20 mouse cellular contexts compared by ENCODE assay signal in the genomic region with DNA sequence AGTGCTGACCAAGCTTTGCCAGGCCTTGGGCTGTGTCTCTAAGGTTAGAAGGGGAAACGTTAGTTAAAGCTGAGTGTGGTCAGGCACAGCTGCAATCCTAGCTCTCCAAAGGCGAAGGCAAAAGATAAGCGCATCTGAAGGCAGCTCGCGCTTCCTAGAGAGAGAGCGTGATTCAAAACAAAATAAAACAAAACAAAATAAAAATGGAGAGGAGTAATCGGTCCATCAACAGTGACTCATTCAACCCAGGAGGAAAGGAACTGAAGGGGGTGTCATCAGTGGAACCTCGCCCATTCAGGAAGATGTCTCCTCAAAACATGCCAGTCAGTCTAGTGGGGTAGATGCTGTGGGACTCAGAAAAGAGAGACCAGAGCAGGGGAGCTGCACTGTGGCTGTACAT. TPM values are rescaled to one million over a fixed set of nuclear protein-coding genes. Genes with fewer than 3 reads are reported as not detected.
DNase-seq lines count a peak whose midpoint lies in the region; ATAC-seq and TF ChIP-seq lines count a peak whose summit lies in the region.
"Had no signal": no experiment of that assay in that cellular context is flagged by ENCODE, and none has a peak within 500 bp of the region (broad histone marks: within the 10 kb centered on the region; RNA-seq: fewer than 3 reads in every experiment).

No protein-coding gene starts in this region.

- H3K4me3 ChIP-seq in spleen, adult 2 months (ENCODE audit: extremely low read depth, insufficient read depth, insufficient read length), result no peak overlapping the region
- no peak overlapping the region for H3K4me3 ChIP-seq in liver, postnatal 0 days (ENCODE audit: low read depth, low read length)
- H3K4me3 ChIP-seq in intestine, embryonic 16.5 days (ENCODE audit: low read length), result no peak overlapping the region
- H3K4me3 ChIP-seq: embryonic facial prominence, embryonic 13.5 days; forebrain, embryonic 12.5 days; heart, embryonic 12.5 days; hindbrain, embryonic 10.5 days; hindbrain, embryonic 15.5 days had no signal

- H3K4me1 ChIP-seq in spleen, adult 2 months (ENCODE audit: control insufficient read depth, insufficient read depth, insufficient read length), result peaks cover 19% of the 10 kb centered on the region; the same call in 1 of the 2 replicates
- H3K4me1 ChIP-seq in liver, postnatal 0 days (ENCODE audit: insufficient read depth), result peaks cover 37% of the 10 kb centered on the region
- H3K4me1 ChIP-seq in intestine, embryonic 16.5 days (ENCODE audit: control insufficient read depth, insufficient read depth, low read length), result no peaks in the 10 kb centered on the region
- H3K4me1 ChIP-seq: embryonic facial prominence, embryonic 13.5 days; forebrain, embryonic 12.5 days; hindbrain, embryonic 10.5 days; hindbrain, embryonic 15.5 days had no signal

- peak overlapping the region; percentile 30 for H3K27ac ChIP-seq in spleen, adult 2 months (ENCODE audit: insufficient read depth, low read length)
- peak overlapping the region; percentile 69 for H3K27ac ChIP-seq in liver, postnatal 0 days (ENCODE audit: low read depth)
- no peak overlapping the region for H3K27ac ChIP-seq in intestine, embryonic 16.5 days (ENCODE audit: low read length)
- H3K27ac ChIP-seq: embryonic facial prominence, embryonic 13.5 days; forebrain, embryonic 12.5 days; hindbrain, embryonic 10.5 days; hindbrain, embryonic 15.5 days had no signal

- TF ChIP-seq CTCF in spleen, adult 2 months (IDR thresholded peaks at IDR 0.05; ENCODE audit: extremely low read depth, insufficient read depth, insufficient read length, insufficient replicate concordance), result no peak
- TF ChIP-seq CTCF in liver, postnatal 0 days (IDR thresholded peaks at IDR 0.05; ENCODE audit: low read depth), result no peak

- TF ChIP-seq POLR2A in spleen, adult 2 months (IDR thresholded peaks at IDR 0.05; ENCODE audit: low read depth, low read length), result no peak

- H3K9me3 ChIP-seq in liver, postnatal 0 days (ENCODE audit: low read length), result no peaks in the 10 kb centered on the region
- H3K9me3 ChIP-seq in intestine, embryonic 16.5 days (ENCODE audit: control insufficient read depth, low read length), result no peaks in the 10 kb centered on the region
- H3K9me3 ChIP-seq: embryonic facial prominence, embryonic 13.5 days; forebrain, embryonic 12.5 days; heart, embryonic 12.5 days; hindbrain, embryonic 10.5 days; hindbrain, embryonic 15.5 days had no signal

- no peak overlapping the region for H3K4me2 ChIP-seq in liver, postnatal 0 days (ENCODE audit: low read depth, low read length)
- no peak overlapping the region for H3K4me2 ChIP-seq in intestine, embryonic 16.5 days (ENCODE audit: low read depth, low read length)
- H3K4me2 ChIP-seq: embryonic facial prominence, embryonic 13.5 days; forebrain, embryonic 12.5 days; heart, embryonic 12.5 days; hindbrain, embryonic 15.5 days had no signal

- no peaks in the 10 kb centered on the region for H3K27me3 ChIP-seq in spleen, adult 2 months (ENCODE audit: control insufficient read depth, insufficient read depth, low read length)
- H3K27me3 ChIP-seq in liver, postnatal 0 days (ENCODE audit: insufficient read depth, low read length), result no peaks in the 10 kb centered on the region
- H3K27me3 ChIP-seq in intestine, embryonic 16.5 days (replicated peaks; ENCODE audit: control insufficient read depth, insufficient read depth, low read length), result no peaks in the 10 kb centered on the region
- H3K27me3 ChIP-seq: embryonic facial prominence, embryonic 13.5 days; forebrain, embryonic 12.5 days; heart, embryonic 12.5 days; hindbrain, embryonic 15.5 days had no signal

- H3K9ac ChIP-seq in liver, postnatal 0 days (replicated peaks), result no peak overlapping the region
- no peak overlapping the region for H3K9ac ChIP-seq in intestine, embryonic 16.5 days (ENCODE audit: low read depth, low read length)
- H3K9ac ChIP-seq: embryonic facial prominence, embryonic 13.5 days; forebrain, embryonic 12.5 days; heart, embryonic 12.5 days; hindbrain, embryonic 15.5 days had no signal

- TF ChIP-seq EP300 in liver, postnatal 0 days (IDR thresholded peaks at IDR 0.05; ENCODE audit: low read depth), result no peak

- WGBS in spleen, adult 2 months, result 20% methylated on average over 8 of the region's 8 CpGs
- 52% methylated on average over 8 of the region's 8 CpGs for WGBS in liver, postnatal 0 days (ENCODE audit: insufficient replicate concordance)
- 84% methylated on average over 8 of the region's 8 CpGs for WGBS in intestine, embryonic 16.5 days

- ATAC-seq in CD4-positive, CD25-positive, alpha-beta regulatory T cell, adult 4 months, result peak; percentile 32
- no peak for ATAC-seq in liver, postnatal 0 days
- no peak for ATAC-seq in intestine, embryonic 16.5 days
- ATAC-seq: forebrain, embryonic 16.5 days had no signal

- DNase-seq in spleen, adult 2 months (ENCODE audit: low read depth in 1 of 2, low spot score in 2 of 2), result no peak
- DNase-seq in spleen, postnatal 4 days (ENCODE audit: low spot score in 2 of 2), result no peak
- no peak for DNase-seq in liver, postnatal 0 days
- DNase-seq in adrenal gland, adult 2 months, result no peak
- DNase-seq: adrenal gland, postnatal 10 days; cerebellum, adult 11 months; cerebellum, adult 8-10 months; cerebellum, postnatal 25 days; gastrocnemius, postnatal 10 days had no signal

- H3K36me3 ChIP-seq in spleen, adult 2 months (ENCODE audit: control insufficient read depth, insufficient read depth, low read length), result no peaks in the 10 kb centered on the region
- H3K36me3 ChIP-seq in liver, postnatal 0 days (replicated peaks; ENCODE audit: insufficient read depth, low read length), result no peaks in the 10 kb centered on the region
- H3K36me3 ChIP-seq in intestine, embryonic 16.5 days (ENCODE audit: control insufficient read depth, insufficient read depth, low read length), result no peaks in the 10 kb centered on the region
- H3K36me3 ChIP-seq: embryonic facial prominence, embryonic 13.5 days; forebrain, embryonic 12.5 days; heart, embryonic 12.5 days; hindbrain, embryonic 10.5 days; hindbrain, embryonic 15.5 days had no signal

RNA-seq across cellular contexts. Expression of a gene that starts 4.9 kb away (rescaled TPM):
- polyA plus RNA-seq in spleen, adult 2 months (2012; rRNA removed), result 1,018 and 1,065 TPM in 2 replicates
- polyA plus RNA-seq in CD4-positive, CD25-positive, alpha-beta regulatory T cell, adult 4 months (2017; shearing (Covaris generic)), result under 1 TPM in 1 of 2 experiments, not detected in 1; 0.81 TPM
- 0.59 and 1.8 TPM in 2 replicates for polyA plus RNA-seq in liver, postnatal 0 days (2015; fragmentation: Nextera tagmentation; extraction: Ambion mirVana)
- 37.2 and 69.9 TPM in 2 replicates for polyA plus RNA-seq in intestine, embryonic 16.5 days (2015; fragmentation: Nextera tagmentation; extraction: Ambion mirVana)
- total RNA-seq in adrenal gland, adult 2 months (2021), result not detected
- polyA plus RNA-seq in adrenal gland, adult 2 months (2012; rRNA removed), result 0.18 and 0.49 TPM in 2 replicates
- total RNA-seq: ES-E14; gastrocnemius, postnatal 10 days; heart, adult 8-10 months; heart, postnatal 25 days had no signal
- polyA plus RNA-seq: embryonic facial prominence, embryonic 13.5 days; forebrain, embryonic 12.5 days; forebrain, embryonic 16.5 days; heart, embryonic 12.5 days; hindbrain, embryonic 10.5 days; hindbrain, embryonic 15.5 days had no signal

RNA-seq across cellular contexts. Expression of a gene that starts 8.9 kb away (rescaled TPM):
- 135 and 221 TPM in 2 replicates for polyA plus RNA-seq in spleen, adult 2 months (2012; rRNA removed)
- 100 to 1,000 TPM; 274 to 321 TPM for polyA plus RNA-seq in CD4-positive, CD25-positive, alpha-beta regulatory T cell, adult 4 months (2017; shearing (Covaris generic))
- 7.6 and 8.1 TPM in 2 replicates for polyA plus RNA-seq in liver, postnatal 0 days (2015; fragmentation: Nextera tagmentation; extraction: Ambion mirVana)
- 7.4 and 7.7 TPM in 2 replicates for polyA plus RNA-seq in intestine, embryonic 16.5 days (2015; fragmentation: Nextera tagmentation; extraction: Ambion mirVana)
- total RNA-seq in adrenal gland, adult 2 months (2021), result 1 to 10 TPM; 1.6 to 1.9 TPM
- polyA plus RNA-seq in adrenal gland, adult 2 months (2012; rRNA removed), result 7.6 TPM in 2 replicates

RNA-seq across cellular contexts. Expression of a gene that starts 39.8 kb away (rescaled TPM):
- polyA plus RNA-seq in spleen, adult 2 months (2012; rRNA removed), result 5.5 and 5.8 TPM in 2 replicates
- 10 to 100 TPM in 1 of 2 experiments, 1 to 10 TPM in 1; 7.5 to 15.2 TPM for polyA plus RNA-seq in CD4-positive, CD25-positive, alpha-beta regulatory T cell, adult 4 months (2017; shearing (Covaris generic))
- 148 and 151 TPM in 2 replicates for polyA plus RNA-seq in liver, postnatal 0 days (2015; fragmentation: Nextera tagmentation; extraction: Ambion mirVana)
- 4.9 and 6.8 TPM in 2 replicates for polyA plus RNA-seq in intestine, embryonic 16.5 days (2015; fragmentation: Nextera tagmentation; extraction: Ambion mirVana)
- total RNA-seq in adrenal gland, adult 2 months (2021), result under 1 TPM; 0.49 to 0.52 TPM
- 0.77 and 1.0 TPM in 2 replicates for polyA plus RNA-seq in adrenal gland, adult 2 months (2012; rRNA removed)
- total RNA-seq: heart, adult 8-10 months; heart, postnatal 25 days had no signal

RNA-seq across cellular contexts. Expression of a gene that starts 40.0 kb away (rescaled TPM):
- polyA plus RNA-seq in spleen, adult 2 months (2012; rRNA removed), result 6.3 and 8.2 TPM in 2 replicates
- polyA plus RNA-seq in CD4-positive, CD25-positive, alpha-beta regulatory T cell, adult 4 months (2017; shearing (Covaris generic)), result 10 to 100 TPM; 13.9 to 20.5 TPM
- polyA plus RNA-seq in liver, postnatal 0 days (2015; fragmentation: Nextera tagmentation; extraction: Ambion mirVana), result 45.4 and 47.4 TPM in 2 replicates
- 87.5 and 100 TPM in 2 replicates for polyA plus RNA-seq in intestine, embryonic 16.5 days (2015; fragmentation: Nextera tagmentation; extraction: Ambion mirVana)
- total RNA-seq in adrenal gland, adult 2 months (2021), result 1 to 10 TPM; 2.1 to 2.5 TPM
- polyA plus RNA-seq in adrenal gland, adult 2 months (2012; rRNA removed), result 0.64 and 0.89 TPM in 2 replicates

RNA-seq across cellular contexts. Expression of a gene that starts 55.4 kb away (rescaled TPM):
- polyA plus RNA-seq in spleen, adult 2 months (2012; rRNA removed), result 54.6 and 56.6 TPM in 2 replicates
- polyA plus RNA-seq in CD4-positive, CD25-positive, alpha-beta regulatory T cell, adult 4 months (2017; shearing (Covaris generic)), result 100 to 1,000 TPM; 101 to 103 TPM
- 4.9 and 5.6 TPM in 2 replicates for polyA plus RNA-seq in liver, postnatal 0 days (2015; fragmentation: Nextera tagmentation; extraction: Ambion mirVana)
- polyA plus RNA-seq in intestine, embryonic 16.5 days (2015; fragmentation: Nextera tagmentation; extraction: Ambion mirVana), result 0.26 and 0.42 TPM in 2 replicates
- total RNA-seq in adrenal gland, adult 2 months (2021), result 1 to 10 TPM in 1 of 2 experiments, under 1 TPM in 1; 0.58 to 1.0 TPM
- 1.0 and 2.0 TPM in 2 replicates for polyA plus RNA-seq in adrenal gland, adult 2 months (2012; rRNA removed)
- polyA plus RNA-seq: hindbrain, embryonic 10.5 days had no signal

Comparison
In these comparisons a context has a peak if more than half of its experiments do, and no peak if none do; other contexts are left out.
1. RNA of a gene that starts 4.9 kb away (polyA plus RNA-seq): 1,018 to 1,065 TPM in spleen, adult 2 months; 37.2 to 69.9 TPM in intestine, embryonic 16.5 days, 0.81 TPM in CD4-positive, CD25-positive, alpha-beta regulatory T cell, adult 4 months, 0.59 to 1.8 TPM in liver, postnatal 0 days and 0.18 to 0.49 TPM in adrenal gland, adult 2 months; every median in the first group is over 10 times any median in the second.
2. RNA of a gene that starts 8.9 kb away (polyA plus RNA-seq): 274 to 321 TPM in CD4-positive, CD25-positive, alpha-beta regulatory T cell, adult 4 months and 135 to 221 TPM in spleen, adult 2 months; 7.4 to 7.7 TPM in intestine, embryonic 16.5 days, 7.6 TPM in adrenal gland, adult 2 months and 7.6 to 8.1 TPM in liver, postnatal 0 days; every median in the first group is over 10 times any median in the second.